Mouse (Mus musculus) heart, postnatal 0 days (tissue): ENCODE measurements around the gene Cenpn.
A peak's percentile ranks its signal among the peaks of the same experiment; 100 is the strongest.

Experiments
- CTCF ChIP-seq: IDR thresholded peaks from 2 replicates; pipeline ENCODE4 v1.5.1; 2016; ENCODE audit warnings: antibody characterized with exemption, control low read depth, low read depth
- EP300 ChIP-seq: IDR thresholded peaks from 2 replicates; pipeline ENCODE4 v1.6.1; 2016; ENCODE audit warnings: antibody characterized with exemption, low read depth

DNA sequence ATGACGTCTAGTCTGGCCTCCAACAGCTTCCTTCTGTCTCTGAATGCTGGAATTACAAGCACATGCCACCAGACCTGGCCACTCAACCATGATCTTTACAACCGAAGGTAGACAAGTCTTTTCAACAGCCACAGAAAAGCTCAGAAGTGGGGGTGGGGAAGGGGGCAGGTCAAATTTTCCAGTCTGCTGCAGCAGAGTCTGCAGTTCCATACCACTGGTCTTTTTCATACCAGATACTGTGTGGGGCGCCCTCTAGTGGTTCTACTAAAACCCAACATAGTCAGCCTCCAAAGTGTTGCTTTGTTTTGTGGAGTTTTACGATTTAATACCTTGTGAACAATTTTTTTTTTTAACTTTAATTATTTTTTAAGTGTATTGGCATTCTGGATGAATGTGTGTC is 58.6 kb downstream of the Cenpn start:
- TF ChIP-seq CTCF (peak; percentile 73), EP300 (no peak)
